Mouse (Mus musculus): ENCODE results near the gene Gm8281. TPM values are rescaled to one million over a fixed set of nuclear protein-coding genes. Genes with fewer than 3 reads are reported as not detected.
"Not testable (repeated sequence)": the region's sequence is repeated elsewhere in the genome, so short reads cannot be mapped to it uniquely, and the experiment has no call there.

Gene Gm8281
- 13.2 and 16.1 TPM in 2 replicates for polyA plus RNA-seq (2014; fragmentation: Nextera tagmentation; extraction: Ambion mirVana)

DNA sequence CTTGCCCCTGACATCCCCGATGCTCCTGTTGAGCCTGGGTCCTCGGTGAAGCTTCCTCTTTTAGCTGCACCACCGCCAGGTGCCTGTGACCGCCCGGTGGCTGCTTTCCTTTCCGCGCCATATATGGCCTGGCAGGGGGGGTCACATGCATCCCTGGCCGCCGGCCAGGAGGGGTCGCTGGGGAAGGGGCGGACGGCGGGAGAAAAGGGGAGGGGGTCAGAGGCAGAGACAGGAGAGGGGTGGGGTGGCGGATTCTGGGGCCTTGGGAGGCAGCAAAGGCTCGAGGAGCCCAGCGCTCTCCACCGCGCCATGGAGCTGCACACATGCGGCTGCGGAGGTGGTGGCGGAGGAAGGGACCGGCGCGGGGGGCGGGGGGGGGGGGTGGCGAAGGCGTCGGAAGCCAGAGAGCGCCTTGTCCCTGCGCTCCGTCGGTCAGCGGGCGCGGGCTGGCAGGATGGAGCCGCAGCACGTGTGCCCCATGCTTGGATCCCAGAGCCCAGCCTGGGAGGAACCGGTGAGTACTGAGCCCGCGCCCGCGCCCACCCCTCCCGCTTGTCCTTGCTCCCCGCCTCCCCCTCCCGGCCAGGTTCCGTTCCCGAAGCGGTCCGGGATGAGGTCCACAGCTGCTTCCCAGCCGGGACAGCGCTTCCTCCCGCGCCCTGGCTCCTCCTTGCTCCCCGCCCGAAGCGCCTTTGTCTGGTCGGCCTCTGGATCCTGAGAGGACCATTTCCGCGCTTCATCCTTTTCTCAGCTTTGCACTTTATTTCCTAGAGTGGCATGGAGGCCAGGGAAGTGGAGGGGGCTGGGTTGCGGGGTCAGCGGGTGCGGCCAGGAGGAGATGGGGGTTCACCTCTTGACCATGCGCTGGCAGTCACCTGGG is at the start of gene Gm8281:
TSS of gene Gm8281 (plus strand) at position 430 of the 880 bp plus-strand sequence.
- H3K27me3 ChIP-seq (ENCODE audit: control insufficient read depth, insufficient read depth, low read length); H3K9me3 ChIP-seq (ENCODE audit: control insufficient read depth, low read length); H3K4me1 ChIP-seq (replicated peaks; ENCODE audit: control insufficient read depth, insufficient read depth, low read length); ATAC-seq (ENCODE audit: low FRiP score); H3K27ac ChIP-seq; H3K36me3 ChIP-seq (replicated peaks; ENCODE audit: control insufficient read depth, insufficient read depth): not testable (repeated sequence)
- H3K4me2 ChIP-seq (replicated peaks) = peak within 1 kb of the TSS; percentile 50
- H3K4me3 ChIP-seq (replicated peaks; ENCODE audit: low read length) = peak within 1 kb of the TSS; percentile 42
- 5% methylated on average over 31 of the region's 63 CpGs for WGBS
- peak within 1 kb of the TSS; percentile 65 for H3K9ac ChIP-seq
- peak; percentile 23 for DNase-seq (ENCODE audit: low spot score)

DNA sequence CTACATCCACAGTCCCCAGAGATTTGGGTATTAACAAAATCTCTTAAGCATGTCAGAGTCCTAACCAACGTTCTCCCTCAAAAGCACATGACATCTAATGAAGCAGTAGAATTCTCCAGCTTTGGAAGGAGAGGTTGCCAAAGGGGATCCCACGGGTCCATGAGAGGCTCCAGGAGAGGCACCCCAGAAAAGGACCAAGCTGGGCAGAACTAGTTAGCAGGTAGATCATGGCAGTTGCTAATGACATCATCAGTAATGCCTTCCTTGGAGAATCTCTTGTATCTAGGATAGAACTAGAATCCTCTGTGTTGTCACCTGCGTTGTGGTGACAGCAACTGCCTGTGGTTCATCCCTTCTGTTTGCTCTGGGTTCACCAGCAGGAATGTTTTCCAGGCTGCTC is 20.5 kb upstream of the Gm8281 start, which contains the start of gene 4930555G01Rik:
TSS of gene 4930555G01Rik (plus strand) at position 301 of the 400 bp plus-strand sequence.
- H3K9ac ChIP-seq; H3K4me3 ChIP-seq (replicated peaks; ENCODE audit: low read length); H3K9me3 ChIP-seq (ENCODE audit: control insufficient read depth, low read length); H3K27ac ChIP-seq; H3K36me3 ChIP-seq (replicated peaks; ENCODE audit: control insufficient read depth, insufficient read depth); DNase-seq (ENCODE audit: low spot score); H3K4me1 ChIP-seq (replicated peaks; ENCODE audit: control insufficient read depth, insufficient read depth, low read length); ATAC-seq (ENCODE audit: low FRiP score); H3K4me2 ChIP-seq (replicated peaks); H3K27me3 ChIP-seq (ENCODE audit: control insufficient read depth, insufficient read depth, low read length): not testable (repeated sequence)
- no CpG with 5 or more reads among the region's 3 CpGs for WGBS

DNA sequence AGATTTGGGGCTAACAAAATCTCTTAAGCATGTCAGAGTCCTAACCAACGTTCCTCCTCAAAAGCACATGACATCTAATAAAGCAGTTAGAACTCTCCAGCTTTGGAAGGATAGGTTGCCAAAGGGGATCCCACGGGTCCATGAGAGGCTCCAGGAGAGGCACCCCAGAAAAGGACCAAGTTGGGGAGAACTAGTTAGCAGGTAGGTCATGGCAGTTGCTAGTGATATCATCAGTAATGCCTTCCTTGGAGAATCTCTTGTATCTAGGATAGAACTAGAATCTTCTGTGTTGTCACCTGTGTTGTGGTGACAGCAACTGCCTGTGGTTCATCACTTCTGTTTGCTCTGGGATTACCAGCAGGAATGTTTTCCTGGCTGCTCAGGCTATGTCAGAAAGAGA is 60.4 kb downstream of the Gm8281 start, which contains the start of gene Gm8279:
TSS of gene Gm8279 (plus strand) at position 301 of the 400 bp plus-strand sequence.
- H3K4me2 ChIP-seq (replicated peaks); H3K27me3 ChIP-seq (ENCODE audit: control insufficient read depth, insufficient read depth, low read length); H3K36me3 ChIP-seq (replicated peaks; ENCODE audit: control insufficient read depth, insufficient read depth): not testable (repeated sequence)

More for the DNA sequence above, 60.4 kb downstream of the Gm8281 start, which contains the start of gene Gm8279:
- not testable (repeated sequence) for ATAC-seq (ENCODE audit: low FRiP score); H3K9me3 ChIP-seq (ENCODE audit: control insufficient read depth, low read length); DNase-seq (ENCODE audit: low spot score); H3K9ac ChIP-seq; H3K4me1 ChIP-seq (replicated peaks; ENCODE audit: control insufficient read depth, insufficient read depth, low read length); H3K27ac ChIP-seq; H3K4me3 ChIP-seq (replicated peaks; ENCODE audit: low read length)
- WGBS = 83% methylated on average over 1 of the region's 2 CpGs

Other genes with a start within 250 kb of the Gm8281 start
- not detected in 2 replicates for gene Gm3269, start 232.9 kb upstream of the Gm8281 start, polyA plus RNA-seq (2014; fragmentation: Nextera tagmentation; extraction: Ambion mirVana)
- 3.5 and 5.5 TPM in 2 replicates for gene Gm3264, start 215.5 kb upstream of the Gm8281 start, polyA plus RNA-seq (2014; fragmentation: Nextera tagmentation; extraction: Ambion mirVana)
- not detected in 2 replicates for gene Gm3278, start 178.6 kb upstream of the Gm8281 start, polyA plus RNA-seq (2014; fragmentation: Nextera tagmentation; extraction: Ambion mirVana)
- not detected in 2 replicates for gene Gm8297, start 87.1 kb upstream of the Gm8281 start, polyA plus RNA-seq (2014; fragmentation: Nextera tagmentation; extraction: Ambion mirVana)
- not detected in 2 replicates for gene Gm3298, start 55.1 kb upstream of the Gm8281 start, polyA plus RNA-seq (2014; fragmentation: Nextera tagmentation; extraction: Ambion mirVana)
- not detected in 2 replicates for gene 4930555G01Rik, start 20.4 kb upstream of the Gm8281 start, polyA plus RNA-seq (2014; fragmentation: Nextera tagmentation; extraction: Ambion mirVana)
- gene Gm8279, start 60.5 kb downstream of the Gm8281 start, polyA plus RNA-seq (2014; fragmentation: Nextera tagmentation; extraction: Ambion mirVana) = not detected in 2 replicates
- gene Gm3317, start 93.5 kb downstream of the Gm8281 start, polyA plus RNA-seq (2014; fragmentation: Nextera tagmentation; extraction: Ambion mirVana) = not detected in 2 replicates
- gene Gm8271, start 114.8 kb downstream of the Gm8281 start, polyA plus RNA-seq (2014; fragmentation: Nextera tagmentation; extraction: Ambion mirVana) = not detected in 2 replicates
- gene Gm3526, start 189.5 kb downstream of the Gm8281 start, polyA plus RNA-seq (2014; fragmentation: Nextera tagmentation; extraction: Ambion mirVana) = not detected in 2 replicates

Measured in hindbrain, embryonic 14.5 days (tissue).